Mouse (Mus musculus) cerebellum, adult 9-10 months (tissue): ENCODE measurements at regions not wholly inside any gene's neighbourhood (a gene's known extent, or its start where the extent isn't known, plus 50 kb on each side); places are given as distances from the start of the nearest gene placed in this dataset.

Experiments
- DNase-seq: peaks from one replicate; pipeline ENCODE4 v3.0.0; 2022

GRCm38 (mm10) chr4:125439856-125440255 lies 50.6 kb upstream of the Grik3 start:
- DNase-seq, result no peak

GRCm38 (mm10) chr4:125437161-125437822 lies 53.2 kb upstream of the Grik3 start:
- peak; percentile 14 for DNase-seq

GRCm38 (mm10) chr4:125433511-125433910 lies 57.0 kb upstream of the Grik3 start:
- DNase-seq, result no peak

GRCm38 (mm10) chr4:125431648-125432047 lies 58.9 kb upstream of the Grik3 start:
- no peak for DNase-seq

- DNase-seq, result no peak
Measured at GRCm38 (mm10) chr4:125430845-125431244, 59.7 kb upstream of the Grik3 start.

- DNase-seq, result no peak
Measured at GRCm38 (mm10) chr4:125428736-125429135, 61.8 kb upstream of the Grik3 start.

GRCm38 (mm10) chr4:125420561-125421241 lies 69.8 kb upstream of the Grik3 start:
- DNase-seq, result peak; percentile 9

- DNase-seq, result peak; percentile 7
Measured at GRCm38 (mm10) chr4:125419491-125420255, 70.8 kb upstream of the Grik3 start.

- DNase-seq, result no peak
Measured at GRCm38 (mm10) chr4:125415308-125415707, 75.2 kb upstream of the Grik3 start.

GRCm38 (mm10) chr4:125413833-125414719 lies 76.4 kb upstream of the Grik3 start:
- peak; percentile 8 for DNase-seq

- DNase-seq, result no peak
Measured at GRCm38 (mm10) chr4:125410736-125411441, 79.6 kb upstream of the Grik3 start.

GRCm38 (mm10) chr4:125399376-125400112 lies 91.0 kb upstream of the Grik3 start:
- DNase-seq, result no peak

- DNase-seq, result no peak
Measured at GRCm38 (mm10) chr4:125397007-125397461, 93.5 kb upstream of the Grik3 start.

- no peak for DNase-seq
Measured at GRCm38 (mm10) chr4:125391269-125391668, 99.2 kb upstream of the Grik3 start.

- no peak for DNase-seq
Measured at GRCm38 (mm10) chr4:125385811-125386210, 104.7 kb upstream of the Grik3 start.

GRCm38 (mm10) chr4:125364011-125364410 lies 126.5 kb upstream of the Grik3 start:
- no peak for DNase-seq

GRCm38 (mm10) chr4:125361611-125362520 lies 128.6 kb upstream of the Grik3 start:
- DNase-seq, result no peak

GRCm38 (mm10) chr4:125358356-125358755 lies 132.1 kb upstream of the Grik3 start:
- DNase-seq, result no peak

- DNase-seq, result peak; percentile 3
Measured at GRCm38 (mm10) chr4:125356441-125356840, 134.1 kb upstream of the Grik3 start.

GRCm38 (mm10) chr4:125354742-125355141 lies 135.8 kb upstream of the Grik3 start:
- no peak for DNase-seq
